Mouse (Mus musculus) gastrocnemius, postnatal 36 days (tissue): ENCODE results near the gene Tmem91. TPM values are rescaled to one million over a fixed set of nuclear protein-coding genes. Genes with fewer than 3 reads are reported as not detected.

ENCODE experiments used
- DNase-seq, 2 experiments: peaks; one replicate each; pipeline ENCODE4 v3.0.0; 2022
- intact Hi-C: fragments of 180-260 bp; cut with DNase I; formaldehyde crosslinking; loops from one replicate; pipeline ENCODE4 v1.15.1; 2025
- total RNA-seq, 2 experiments: library from RNA; stranded (reverse); gene quantifications; 2 replicates each; pipeline ENCODE4 v1.2.3; 2021

Tmem91 gene
- total RNA-seq, 2 experiments from 2014 or later = not detected

DNA sequence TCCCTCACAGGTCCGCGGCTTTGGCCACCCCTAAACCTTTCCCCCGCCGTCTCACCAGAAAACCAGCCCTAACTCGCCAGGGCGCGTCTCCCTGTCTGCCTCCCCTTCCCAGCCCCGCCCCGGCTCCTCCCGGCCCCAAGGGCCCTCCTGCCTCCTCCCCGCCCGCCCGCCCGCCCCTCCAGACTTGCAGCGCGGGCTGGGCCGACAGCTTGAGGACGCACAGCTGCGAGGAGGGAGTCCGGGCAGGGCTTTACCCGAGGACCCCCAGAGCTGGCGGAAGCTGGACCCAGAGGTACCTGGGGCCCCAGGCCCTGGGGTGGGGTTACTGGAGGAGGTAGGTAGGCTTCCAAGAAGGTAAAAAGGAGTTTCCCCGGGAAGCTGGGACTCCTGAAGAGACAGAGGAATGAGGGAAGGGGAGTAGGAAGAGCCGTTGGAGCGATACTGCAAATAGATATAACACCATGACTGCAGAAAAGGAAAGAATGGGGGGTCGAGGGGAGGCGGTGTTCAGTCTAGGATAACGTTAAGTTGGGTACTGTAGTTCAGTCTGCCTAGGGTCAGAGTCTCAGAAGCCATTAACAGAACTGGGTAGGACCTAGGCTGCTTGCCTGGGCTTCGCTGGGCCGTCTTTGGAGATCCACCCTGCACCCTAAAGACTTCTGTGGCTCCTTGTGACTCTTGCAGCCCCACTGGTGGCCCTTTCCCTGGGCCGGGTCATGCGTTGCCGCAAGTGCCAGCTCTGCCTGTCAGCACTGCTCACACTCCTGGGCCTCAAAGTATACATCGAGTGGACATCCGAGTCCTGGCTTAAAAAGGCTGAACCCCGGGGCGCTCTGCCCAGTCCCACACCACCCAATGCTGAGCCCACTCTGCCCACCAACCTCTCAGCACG, 47.3 kb downstream of the Tmem91 start:
- intact Hi-C loops = no loop called here
- DNase-seq = peak in 1 of 2 experiments; percentile 78

DNA sequence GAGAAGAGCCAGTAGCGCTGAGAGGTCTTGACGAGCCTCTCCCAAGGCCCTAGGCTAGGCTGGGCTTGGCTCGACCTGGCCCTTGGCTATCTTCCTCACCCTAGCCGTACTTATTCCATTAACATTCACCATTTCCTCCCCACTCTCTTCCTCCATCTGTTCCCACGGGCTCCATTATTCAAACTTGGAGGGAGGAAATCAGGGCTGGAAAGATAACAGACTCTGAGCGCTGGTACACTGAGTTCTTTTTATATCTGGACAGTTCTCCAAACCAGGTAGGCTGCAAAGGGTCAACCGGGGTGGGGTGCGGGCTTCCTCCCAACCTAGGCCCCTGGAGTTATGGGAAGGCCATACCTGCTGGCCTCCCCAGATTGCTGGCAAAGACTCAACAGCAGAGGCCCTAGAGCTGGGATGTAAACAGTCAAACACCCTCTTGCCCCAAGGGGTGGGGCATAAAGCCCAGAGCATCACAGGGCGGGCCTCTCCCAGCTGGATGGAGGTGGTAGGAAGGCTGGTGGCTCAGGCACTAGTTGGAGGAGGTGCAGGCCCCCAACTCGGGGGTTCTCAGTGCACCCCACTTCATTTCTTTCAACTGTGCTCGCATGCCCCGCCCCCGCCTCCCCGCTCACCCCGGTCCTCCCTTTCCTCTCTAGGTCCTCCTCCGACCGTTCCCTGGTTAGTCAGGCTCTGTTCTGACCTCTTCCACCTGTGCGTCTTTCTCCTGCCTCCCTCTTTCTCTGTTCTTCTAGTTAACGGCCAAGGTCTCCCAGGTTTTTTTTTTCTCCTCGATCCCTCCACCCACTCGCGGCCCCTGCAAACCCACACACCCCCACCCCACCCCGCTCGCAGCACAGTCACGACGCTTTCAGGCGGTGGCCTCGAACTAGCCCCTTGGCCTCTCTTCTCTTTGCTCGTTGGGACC, 48.2 kb downstream of the Tmem91 start, which contains the start of gene B3gnt8:
TSS of gene B3gnt8 (plus strand) at position 146 of the 922 bp plus-strand sequence.
- peak; percentile 59 to 60 for DNase-seq
- intact Hi-C loops = no loop called here

DNA sequence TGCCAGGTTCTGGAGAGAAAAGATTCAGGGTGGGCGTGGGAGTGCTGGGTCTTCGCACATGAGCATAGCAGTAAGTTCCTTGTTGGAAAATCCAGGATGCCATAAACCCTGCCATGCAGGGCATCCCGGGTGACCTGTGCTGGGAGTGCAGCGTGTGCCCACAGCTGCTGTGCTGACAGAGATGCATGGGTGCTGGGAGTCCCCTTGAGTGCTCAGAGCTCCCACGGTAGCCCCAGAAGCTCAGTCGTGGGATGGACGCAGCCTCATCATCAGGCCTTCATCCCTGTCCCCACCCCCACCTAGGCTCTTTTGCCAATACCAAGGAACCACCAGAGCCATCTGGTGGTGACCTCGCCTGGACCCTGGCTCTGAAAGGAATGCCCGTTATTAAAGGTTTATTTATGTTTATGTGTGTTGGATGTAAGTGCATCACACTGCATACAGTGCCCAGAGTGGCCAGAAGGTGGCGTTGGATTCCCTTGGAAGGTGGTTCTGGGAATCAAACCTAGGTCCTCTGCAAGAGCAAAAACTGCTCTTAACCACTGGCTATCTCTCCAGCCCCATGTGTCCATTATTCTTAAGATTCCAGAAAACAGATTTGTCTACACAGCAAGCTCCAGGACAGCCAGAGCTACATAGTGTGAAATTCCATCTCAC, 49.2 kb downstream of the Tmem91 start:
- intact Hi-C loops = no loop called here
- DNase-seq = no peak

DNA sequence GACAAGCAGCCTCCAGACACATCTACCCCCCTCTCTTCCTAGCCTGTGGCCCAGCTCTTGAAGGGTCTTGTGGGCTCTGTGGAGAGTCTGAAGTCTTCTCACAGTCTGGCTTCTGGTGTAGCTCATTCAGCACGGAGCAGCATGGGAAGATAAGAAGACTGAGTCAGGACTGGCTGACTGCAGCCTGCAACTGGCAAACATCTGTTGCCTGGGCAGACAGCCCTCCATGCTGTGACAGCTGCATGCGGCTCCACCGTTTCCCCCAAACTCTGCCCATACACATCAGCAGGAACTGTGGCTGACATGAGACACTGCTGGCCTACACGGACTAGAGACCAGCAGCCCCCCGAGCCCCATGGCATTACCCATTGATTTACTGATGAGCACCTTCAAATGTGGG, 50.1 kb downstream of the Tmem91 start:
- DNase-seq = no peak
- intact Hi-C loops = no loop called here

DNA sequence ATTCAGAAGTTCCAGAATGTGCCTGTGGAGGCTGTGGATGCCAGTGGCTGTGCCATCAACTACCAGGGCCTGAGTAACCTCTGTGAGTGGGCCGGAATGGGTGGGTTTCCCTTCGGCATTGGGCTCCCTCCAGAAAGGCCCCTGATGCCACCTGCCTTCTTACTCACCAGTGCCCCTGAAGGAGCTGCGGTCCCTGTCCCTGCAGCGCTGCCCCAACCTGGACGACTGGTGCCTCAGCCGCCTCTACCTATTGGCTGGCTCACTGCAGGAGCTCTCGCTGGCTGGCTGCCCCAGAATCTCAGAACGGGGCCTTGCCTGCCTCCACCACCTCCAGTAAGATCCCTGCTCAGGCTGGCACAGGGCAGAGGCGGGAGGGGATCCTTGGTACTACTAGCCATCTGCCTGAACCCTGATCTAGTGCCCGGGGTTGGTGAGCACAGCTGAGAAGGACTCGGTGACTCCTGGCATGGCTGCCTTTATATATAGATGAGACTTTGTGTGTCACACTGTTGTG, 51.1 kb downstream of the Tmem91 start:
- DNase-seq = no peak
- intact Hi-C loops = no loop called here

DNA sequence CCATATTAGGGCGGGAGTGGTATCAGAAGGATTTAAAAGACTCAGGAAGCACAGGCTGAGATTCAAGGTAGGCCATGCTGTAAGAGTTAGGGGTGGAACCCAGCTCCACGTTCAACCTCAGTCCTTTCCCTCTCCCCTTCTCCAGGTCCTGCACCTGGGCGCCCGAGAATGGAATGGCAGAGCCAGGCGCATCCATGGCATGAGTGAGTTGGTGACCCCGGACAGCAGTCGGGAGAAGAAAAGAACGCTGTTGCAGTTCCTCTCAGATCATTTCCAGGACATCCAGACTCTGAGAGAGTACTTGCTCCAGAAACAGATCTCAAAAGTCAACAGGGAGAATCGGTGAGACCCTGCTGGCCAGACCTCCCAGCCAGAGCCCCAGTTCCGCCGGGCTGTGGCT, 54.2 kb downstream of the Tmem91 start:
- intact Hi-C loops = no loop called here
- peak in 1 of 2 experiments; percentile 11 for DNase-seq

DNA sequence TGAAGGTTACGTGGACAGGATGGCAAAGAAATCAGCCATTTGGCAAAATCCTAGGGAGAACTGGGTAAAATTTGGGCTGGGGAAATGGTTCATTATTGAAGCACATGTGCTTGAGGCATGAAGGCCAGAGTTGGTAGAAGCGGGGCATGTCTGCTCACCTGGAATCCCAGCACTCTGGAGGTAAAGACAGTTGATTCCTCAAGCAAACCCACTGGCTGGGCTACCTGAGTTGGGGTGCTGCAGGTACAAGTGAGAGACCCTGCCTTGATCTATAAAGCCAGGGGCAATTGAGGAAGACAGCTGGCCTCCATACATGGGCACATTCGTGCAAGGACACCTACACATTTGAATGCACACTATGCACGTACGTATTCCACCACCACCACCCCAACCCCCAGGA, 54.9 kb downstream of the Tmem91 start:
- peak in 1 of 2 experiments; percentile 6 for DNase-seq
- intact Hi-C loops = no loop called here

DNA sequence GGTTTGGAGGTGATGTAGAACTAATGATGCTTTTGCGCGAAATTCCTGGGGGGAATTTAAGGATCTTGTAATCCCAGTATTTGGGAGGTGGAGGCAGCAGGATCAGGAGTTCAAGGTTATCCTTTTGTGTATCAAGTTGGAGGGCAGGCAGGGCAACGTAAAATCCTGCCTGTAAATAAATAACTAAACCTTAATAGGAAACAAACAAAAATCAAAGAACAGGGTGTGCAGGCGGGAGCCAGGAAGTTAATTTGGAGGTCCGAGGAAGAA, 55.3 kb downstream of the Tmem91 start:
- no peak for DNase-seq
- intact Hi-C loops = no loop called here

Other genes with a start within 250 kb of the Tmem91 start
- 1 to 10 TPM; 3.0 to 6.1 TPM for gene Ceacam1, start 197.6 kb downstream of the Tmem91 start, total RNA-seq
- gene Ceacam2, start 135.3 kb downstream of the Tmem91 start, total RNA-seq = under 1 TPM; 0.64 to 0.79 TPM
- gene Erich4, start 59.3 kb downstream of the Tmem91 start, total RNA-seq = not detected
- gene Dmac2, start 55.8 kb downstream of the Tmem91 start, total RNA-seq = 10 to 100 TPM; 37.7 to 43.0 TPM
- 1 to 10 TPM; 1.0 to 1.8 TPM for gene B3gnt8, start 48.5 kb downstream of the Tmem91 start, total RNA-seq
- gene Bckdha, start 16.2 kb downstream of the Tmem91 start, total RNA-seq = 100 to 1,000 TPM in 1 of 2 experiments, 10 to 100 TPM in 1; 97.3 to 106 TPM
- 10 to 100 TPM; 20.3 to 23.2 TPM for gene Exosc5, start 16.0 kb downstream of the Tmem91 start, total RNA-seq
- gene B9d2, start 5.6 kb upstream of the Tmem91 start, total RNA-seq = 1 to 10 TPM; 6.9 to 9.7 TPM
- gene Tgfb1, start 11.8 kb upstream of the Tmem91 start, total RNA-seq = 1 to 10 TPM; 6.0 to 6.2 TPM
- 10 to 100 TPM; 37.2 to 38.2 TPM for gene Ccdc97, start 43.9 kb upstream of the Tmem91 start, total RNA-seq
- gene Hnrnpul1, start 79.6 kb upstream of the Tmem91 start, total RNA-seq = 10 to 100 TPM; 60.4 to 62.0 TPM
- gene Axl, start 113.5 kb upstream of the Tmem91 start, total RNA-seq = 10 to 100 TPM; 39.1 to 44.9 TPM
- under 1 TPM; 0.17 to 0.18 TPM for gene Cyp2s1, start 141.7 kb upstream of the Tmem91 start, total RNA-seq
- not detected for gene Cyp2b10, start 222.5 kb upstream of the Tmem91 start, total RNA-seq